Mouse (Mus musculus): ENCODE measurements around the gene Dnajb12.

Dnajb12 gene

DNA sequence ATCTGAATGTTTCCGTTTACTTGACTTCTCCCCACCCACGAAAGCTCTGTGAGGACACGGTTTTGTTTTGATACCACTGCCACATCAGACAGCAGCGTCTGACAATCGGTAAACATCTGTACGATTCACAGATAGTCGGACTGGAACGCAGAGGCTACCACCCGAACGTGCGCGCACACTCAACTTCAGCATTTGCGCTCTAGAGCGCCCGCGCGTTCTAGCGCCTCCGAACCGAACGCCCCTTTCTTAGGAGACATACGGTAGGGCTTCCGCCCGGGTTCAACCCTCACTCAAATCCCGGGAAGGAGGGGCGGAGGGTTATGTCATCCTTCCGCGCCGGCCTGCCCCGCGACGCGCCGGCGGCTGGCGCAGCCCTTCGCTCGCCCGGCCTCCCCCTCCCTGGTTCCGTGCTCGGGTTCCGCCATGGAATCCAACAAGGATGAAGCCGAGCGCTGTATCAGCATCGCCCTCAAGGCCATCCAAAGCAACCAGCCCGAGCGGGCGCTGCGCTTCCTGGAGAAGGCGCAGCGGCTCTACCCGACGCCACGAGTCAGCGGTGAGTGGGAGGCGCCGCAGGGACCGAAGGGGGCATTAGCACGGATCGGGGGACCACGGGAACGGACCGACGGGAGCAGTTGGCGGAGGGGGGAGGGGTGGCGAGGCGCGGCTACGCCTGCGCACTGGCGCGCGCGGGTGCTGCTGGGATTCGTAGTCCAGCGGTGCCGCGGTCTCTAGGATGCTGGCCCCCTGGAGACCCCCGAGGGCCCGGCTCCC, at the start of gene Dnajb12:
TSS of gene Dnajb12 (plus strand) at position 302 of the 774 bp plus-strand sequence.
- peak; percentile 91 for DNase-seq (ENCODE audit: low spot score)

- no peak for DNase-seq (ENCODE audit: low spot score)
Measured at GRCm38 (mm10) chr10:59829886-59830285, 49.5 kb upstream of the Dnajb12 start.

DNA sequence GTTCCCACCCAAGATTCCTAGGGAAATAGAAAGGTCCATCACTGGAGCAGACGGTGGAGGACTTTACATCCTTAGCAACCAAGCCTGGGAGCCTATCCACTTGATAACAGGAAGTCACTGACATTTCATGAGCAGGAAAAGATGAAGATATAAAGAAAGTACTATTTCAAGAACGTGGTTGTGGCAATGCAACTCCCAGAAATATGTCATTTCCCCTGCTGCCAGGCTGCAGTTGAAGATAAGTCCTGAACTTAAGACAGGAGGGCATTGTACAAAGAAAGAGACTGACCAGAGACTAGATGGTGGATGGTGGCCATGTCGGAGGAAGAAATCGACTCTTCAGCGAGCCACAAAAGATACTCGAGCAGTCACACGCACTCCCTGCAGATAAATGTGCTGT, 47.4 kb upstream of the Dnajb12 start:
- DNase-seq (ENCODE audit: low spot score) = no peak

- DNase-seq (ENCODE audit: low spot score) = no peak
Measured at GRCm38 (mm10) chr10:59835301-59836155, 43.8 kb upstream of the Dnajb12 start.

DNA sequence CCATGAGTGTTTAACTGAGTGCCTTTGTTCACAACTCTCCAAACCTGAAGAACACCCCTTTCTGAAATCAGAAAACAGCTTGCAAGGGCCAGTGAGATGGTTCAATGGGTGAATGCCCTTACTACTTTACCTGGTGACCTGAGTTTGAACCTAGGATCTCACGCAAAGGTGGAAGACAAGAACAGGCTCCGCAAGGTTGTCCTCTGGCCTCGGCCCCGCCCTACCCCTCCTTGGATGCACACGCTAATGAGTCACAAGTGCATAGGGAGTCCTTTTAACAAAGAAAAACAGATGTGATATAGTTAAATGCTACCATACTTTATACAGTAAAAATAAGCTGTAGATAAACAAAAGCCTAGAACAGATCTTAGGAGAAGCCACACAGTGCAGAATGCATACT, 41.9 kb upstream of the Dnajb12 start:
- no peak for DNase-seq (ENCODE audit: low spot score)

DNA sequence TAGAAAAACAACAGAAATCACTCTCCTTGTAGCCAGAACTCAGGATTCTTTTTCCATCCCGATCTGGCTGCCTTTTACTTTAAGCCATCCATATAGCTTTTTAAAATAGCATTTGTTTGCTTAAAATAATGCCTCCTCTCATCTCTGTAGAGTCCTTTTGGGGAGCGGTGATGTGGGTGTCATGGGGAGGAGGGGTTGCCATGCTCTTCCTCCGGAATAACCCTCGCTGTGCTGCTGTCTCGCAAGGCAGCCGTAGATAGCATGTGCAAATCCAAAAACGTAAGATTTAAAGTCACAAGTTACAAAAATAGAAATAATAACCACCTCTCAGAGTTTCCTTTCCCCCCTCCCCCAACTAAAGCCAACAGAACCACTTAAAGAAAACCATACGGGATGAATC, 37.9 kb upstream of the Dnajb12 start:
- no peak for DNase-seq (ENCODE audit: low spot score)

GRCm38 (mm10) chr10:59843125-59843524, 36.2 kb upstream of the Dnajb12 start:
- DNase-seq (ENCODE audit: low spot score) = peak; percentile 54

DNA sequence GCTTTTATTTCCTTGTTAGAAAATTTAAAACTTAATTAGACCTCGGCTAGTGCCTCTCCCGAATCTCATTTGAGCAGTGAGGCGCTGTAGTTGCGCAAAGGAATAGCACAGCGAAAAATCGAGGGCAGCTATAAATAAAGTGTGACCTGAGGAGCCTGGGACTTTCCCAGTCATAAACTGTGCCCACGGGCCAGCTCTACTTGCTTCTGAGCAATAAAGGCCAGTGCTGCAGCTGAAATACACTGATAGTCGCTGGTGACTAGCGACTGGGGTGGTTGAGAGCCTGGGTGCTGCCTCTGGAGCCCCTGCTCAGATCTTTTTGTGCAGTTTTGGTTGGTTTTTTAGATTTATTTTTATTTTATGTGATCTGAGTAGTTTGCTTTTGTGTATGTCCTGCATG, 34.7 kb upstream of the Dnajb12 start:
- no peak for DNase-seq (ENCODE audit: low spot score)

DNA sequence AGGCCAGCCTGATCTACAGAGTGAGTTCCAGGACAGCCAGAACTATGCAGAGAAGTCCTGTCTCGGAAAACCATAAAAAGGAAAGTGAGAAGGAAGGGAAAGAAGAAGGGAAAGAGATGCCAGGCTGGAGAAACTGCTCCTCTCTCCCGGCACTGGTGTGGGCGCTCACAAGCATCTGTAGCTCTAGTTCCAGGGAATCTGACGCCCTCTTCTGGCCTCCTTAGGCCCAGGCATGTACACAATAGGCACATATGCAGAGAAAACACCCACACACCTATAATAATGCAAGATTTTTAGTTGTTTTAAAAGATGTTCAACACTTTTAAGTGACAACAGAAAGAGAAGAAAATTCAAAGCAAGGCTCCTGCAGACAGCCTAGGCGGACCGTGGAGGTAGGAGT, 32.9 kb upstream of the Dnajb12 start:
- no peak for DNase-seq (ENCODE audit: low spot score)

DNA sequence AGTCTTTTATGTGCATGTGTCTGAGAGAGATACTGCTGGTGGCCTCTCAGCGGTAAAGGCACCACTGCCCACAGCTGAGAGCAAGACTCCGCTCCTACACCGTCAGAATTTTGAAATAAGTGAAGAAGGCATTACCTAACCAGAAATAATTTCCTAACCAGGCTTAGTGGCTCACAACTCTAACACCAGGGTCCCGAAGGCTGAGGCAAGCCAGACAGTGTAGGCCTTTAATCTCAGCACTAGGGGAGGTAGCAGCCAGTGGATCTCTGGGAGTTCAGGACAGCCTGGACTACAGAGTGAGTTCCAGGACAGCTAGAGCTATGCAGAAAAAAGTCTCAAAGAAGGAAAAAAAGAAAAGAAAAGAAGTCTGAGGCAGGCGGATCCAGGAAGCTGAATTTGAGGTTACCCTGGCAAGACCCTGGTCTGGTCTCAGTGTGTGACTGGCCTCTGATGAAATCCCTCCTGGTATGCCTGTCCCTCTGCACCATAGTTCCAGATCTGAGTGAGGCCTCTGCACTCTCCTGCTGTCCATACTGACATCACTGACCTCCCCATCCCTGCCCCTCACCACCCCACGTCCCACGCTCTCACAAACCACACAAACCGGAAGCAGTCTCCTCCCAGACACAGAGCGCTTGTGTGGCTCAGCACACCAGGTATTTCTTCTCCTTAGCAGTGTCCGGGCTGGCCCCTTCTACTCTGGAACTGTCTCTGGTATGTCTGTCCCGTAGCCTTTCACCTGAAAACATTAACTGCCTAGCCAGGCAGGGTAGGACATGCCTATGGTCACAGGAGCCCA, 31.1 kb upstream of the Dnajb12 start:
- DNase-seq (ENCODE audit: low spot score) = no peak

DNA sequence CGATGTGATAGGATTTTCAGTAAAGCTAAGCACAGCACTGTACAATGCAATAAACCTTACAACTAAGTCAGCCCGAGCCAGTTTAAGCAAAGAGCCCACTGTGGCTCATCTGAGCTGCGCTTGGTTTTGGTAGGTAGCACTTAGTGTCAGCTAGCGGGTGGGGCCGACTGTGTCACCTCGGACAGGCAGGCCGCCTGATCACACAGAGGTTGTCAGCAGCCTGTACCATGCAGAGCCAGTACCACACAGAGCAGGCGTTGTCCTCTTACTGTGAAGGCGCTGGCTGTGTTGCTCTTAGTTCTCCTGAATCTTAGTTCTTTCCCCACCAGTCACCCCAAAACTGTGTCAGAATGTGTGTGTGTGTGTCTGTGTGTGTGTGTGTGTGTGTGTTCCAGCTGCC, 30.4 kb upstream of the Dnajb12 start:
- DNase-seq (ENCODE audit: low spot score) = no peak

DNA sequence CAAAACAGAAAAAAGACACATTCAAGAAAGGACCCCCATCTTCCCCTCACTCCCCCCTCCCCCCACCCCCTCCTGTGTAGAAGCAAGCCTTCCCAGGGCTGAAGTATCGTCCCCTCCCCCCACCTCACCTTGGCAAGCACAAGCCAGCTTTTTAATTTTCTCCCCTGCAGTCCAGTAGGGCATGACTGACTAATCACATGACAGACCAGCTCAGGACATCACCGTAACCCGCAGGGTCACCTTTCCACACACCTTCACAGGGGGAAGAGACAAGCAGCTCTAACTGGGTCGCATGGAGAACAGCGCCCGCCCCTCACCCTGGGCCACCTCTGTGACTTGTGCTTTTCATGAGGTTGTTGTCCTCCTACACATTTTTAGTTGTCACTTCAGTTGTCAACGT, 30.0 kb upstream of the Dnajb12 start:
- DNase-seq (ENCODE audit: low spot score) = no peak

DNA sequence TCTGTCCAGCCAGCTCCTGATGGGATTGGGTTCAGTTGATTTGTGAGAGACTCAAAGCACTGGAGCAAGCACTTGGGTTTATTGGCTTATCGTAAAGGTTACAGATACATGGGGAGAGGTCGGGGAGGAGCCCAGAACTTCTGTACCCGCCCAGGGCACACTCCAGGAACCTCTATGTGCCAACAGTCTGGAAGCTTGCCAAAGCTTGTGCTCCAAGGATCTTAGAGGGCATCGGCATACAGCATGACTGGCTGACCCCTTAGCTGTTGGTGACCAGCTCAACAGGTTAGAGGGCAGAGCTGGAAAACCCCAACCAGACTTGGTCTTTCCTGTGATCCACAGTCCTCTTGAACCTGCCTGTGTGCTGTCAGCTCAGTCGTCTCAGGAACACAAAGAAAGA, 22.2 kb upstream of the Dnajb12 start:
- DNase-seq (ENCODE audit: low spot score) = no peak

GRCm38 (mm10) chr10:59860684-59861083, 18.7 kb upstream of the Dnajb12 start:
- no peak for DNase-seq (ENCODE audit: low spot score)

- DNase-seq (ENCODE audit: low spot score) = no peak
Measured at GRCm38 (mm10) chr10:59861201-59861600, 18.2 kb upstream of the Dnajb12 start.

DNA sequence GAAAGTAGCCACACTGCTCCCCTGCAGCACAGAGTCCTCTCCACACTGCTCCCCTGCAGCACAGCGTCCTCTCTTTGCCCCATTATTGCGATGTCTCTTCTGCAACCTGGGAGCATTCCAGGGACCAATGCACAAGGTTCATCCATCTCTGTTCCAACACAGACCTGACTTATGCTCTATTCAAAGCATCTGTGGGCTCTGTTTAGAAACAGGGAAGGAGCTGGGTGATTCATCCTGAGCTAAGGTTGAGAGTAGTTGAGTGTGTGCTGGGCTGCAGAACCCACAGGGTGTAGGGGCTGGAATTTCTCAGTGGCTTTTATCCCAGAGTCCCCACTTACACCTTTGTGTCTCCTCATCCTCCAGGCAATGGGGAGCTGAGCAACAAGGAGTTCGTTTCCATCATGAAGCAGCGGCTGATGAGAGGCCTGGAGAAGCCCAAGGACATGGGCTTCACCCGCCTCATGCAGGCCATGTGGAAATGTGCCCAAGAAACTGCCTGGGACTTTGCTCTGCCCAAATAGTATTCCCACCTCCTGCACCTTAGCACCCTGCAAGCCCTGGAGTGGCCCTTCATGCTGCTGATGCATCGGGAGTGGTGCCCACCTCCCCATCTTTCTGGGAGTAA, 16.4 kb upstream of the Dnajb12 start:
- no peak for DNase-seq (ENCODE audit: low spot score)

- no peak for DNase-seq (ENCODE audit: low spot score)
Measured at GRCm38 (mm10) chr10:59863620-59864019, 15.7 kb upstream of the Dnajb12 start.

DNA sequence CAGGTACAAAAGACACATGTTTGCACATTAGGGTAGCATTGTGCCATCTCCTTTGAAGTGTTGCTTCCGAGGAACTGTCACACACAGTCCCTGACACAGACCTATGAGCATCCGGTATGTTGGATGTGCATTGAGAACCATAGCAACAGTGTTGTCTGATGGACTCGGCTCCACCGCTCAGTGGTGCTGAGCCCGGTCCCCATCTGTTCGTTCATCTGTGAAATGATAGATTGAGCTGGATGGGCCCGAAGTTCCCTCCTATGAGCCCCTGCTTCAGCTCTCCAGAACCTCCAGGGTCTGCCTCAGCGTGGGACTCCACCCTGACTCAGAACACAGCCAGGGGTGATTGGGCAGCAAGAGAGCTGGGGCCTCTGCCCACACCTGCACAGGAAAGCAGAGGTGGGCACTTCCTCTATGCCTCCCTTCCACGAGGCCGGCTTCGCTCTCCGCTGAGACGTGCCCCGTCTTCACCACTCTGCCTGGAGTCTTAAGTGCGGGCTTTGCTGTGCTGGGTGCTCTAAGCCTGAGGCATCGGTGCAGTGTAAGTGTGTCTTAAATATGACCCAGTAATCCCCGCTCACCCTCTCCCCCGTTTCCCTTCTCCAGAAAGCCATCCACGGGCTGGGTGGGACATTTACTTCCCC, 15.0 kb upstream of the Dnajb12 start:
- DNase-seq (ENCODE audit: low spot score) = no peak

DNA sequence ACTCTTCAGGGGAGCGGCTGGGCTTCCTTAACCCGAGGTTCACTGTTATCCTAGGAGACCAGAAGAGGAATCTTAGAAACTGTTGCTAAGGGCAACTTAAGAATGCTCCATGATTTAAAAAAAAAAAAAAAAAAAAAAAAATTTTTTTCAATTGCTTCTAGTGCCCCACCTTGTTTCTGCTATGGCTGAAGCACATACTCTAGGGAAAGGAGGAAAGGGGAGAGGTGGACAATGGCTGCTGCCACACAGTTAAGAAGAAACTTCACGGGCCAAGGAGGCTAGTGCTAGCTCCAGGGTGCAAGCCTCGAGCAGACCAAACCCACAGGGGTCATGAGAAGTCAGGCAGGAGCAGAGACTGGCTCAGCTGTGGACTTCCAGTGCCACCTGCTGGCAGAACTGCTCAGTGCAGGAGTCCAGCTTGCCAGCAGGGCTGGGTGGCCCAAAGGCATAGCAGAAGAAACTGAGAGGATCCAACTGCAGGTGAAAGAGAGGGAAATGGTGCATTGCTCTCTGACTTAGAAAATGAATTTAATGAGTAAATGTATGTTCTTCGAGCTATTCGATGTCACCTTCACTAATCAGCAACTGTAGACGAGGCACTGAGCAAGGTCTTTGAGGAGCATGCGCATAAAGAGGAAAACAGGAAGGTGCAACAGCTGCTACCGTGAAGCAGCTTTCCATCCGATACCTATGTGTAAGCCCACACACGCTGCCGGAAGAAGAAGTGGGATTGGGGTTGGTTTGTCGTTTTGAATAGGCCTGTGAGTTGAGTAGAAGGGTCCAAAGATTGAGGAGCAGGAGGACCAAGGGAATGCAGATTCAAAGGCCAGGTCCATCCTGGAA, 14.3 kb upstream of the Dnajb12 start:
- DNase-seq (ENCODE audit: low spot score) = peak; percentile 59

- DNase-seq (ENCODE audit: low spot score) = no peak
Measured at GRCm38 (mm10) chr10:59868266-59868665, 11.1 kb upstream of the Dnajb12 start.

- DNase-seq (ENCODE audit: low spot score) = no peak
Measured at GRCm38 (mm10) chr10:59870038-59870437, 9.3 kb upstream of the Dnajb12 start.
